Mouse (Mus musculus) cerebellum, adult 2 months (tissue): ENCODE measurements around the gene 9430097D07Rik. TPM values are rescaled to one million over a fixed set of nuclear protein-coding genes. Genes with fewer than 3 reads are reported as not detected.
A peak's percentile ranks its signal among the peaks of the same experiment; 100 is the strongest.

Source experiments
- DNase-seq, 2 experiments: peaks; one replicate each; pipeline ENCODE4 v3.0.0; 2021
- H3K27ac ChIP-seq: fragments of 200-500 bp; 2 replicates; pipeline ENCODE4 v1.5.1; 2012; ENCODE audit warnings: low read length, control low read depth, inconsistent platforms; ENCODE audit not compliant: insufficient read depth
- H3K27me3 ChIP-seq: fragments of 200-500 bp; 2 replicates; pipeline ENCODE4 v1.6.1; 2012; ENCODE audit warnings: inconsistent platforms, mild to moderate bottlenecking, low read length, moderate library complexity; ENCODE audit not compliant: control insufficient read depth, insufficient read depth
- H3K4me1 ChIP-seq: fragments of 200-500 bp; 2 replicates; pipeline ENCODE4 v1.6.1; 2011; ENCODE audit warnings: low read length; ENCODE audit not compliant: control insufficient read depth, insufficient read depth
- H3K4me3 ChIP-seq: fragments of 200-500 bp; replicated peaks from 2 replicates; pipeline ENCODE3; 2011; ENCODE audit warnings: mild to moderate bottlenecking, low read depth, low read length, control low read depth; ENCODE audit not compliant: insufficient read depth
- CTCF ChIP-seq: fragments of 200-500 bp; IDR thresholded peaks from 2 replicates; pipeline ENCODE4 v1.5.1; 2011; ENCODE audit warnings: low read depth, mild to moderate bottlenecking, control low read depth, low read length, moderate library complexity, borderline replicate concordance; ENCODE audit not compliant: insufficient read depth
- POLR2A ChIP-seq: fragments of 200-500 bp; IDR thresholded peaks from 2 replicates; pipeline ENCODE4 v1.6.1; 2011; ENCODE audit warnings: low read length, control low read depth, borderline replicate concordance; ENCODE audit not compliant: insufficient read depth
- WGBS: fragments of 180-500 bp; shearing (Covaris S2); methylation state at CpG from one replicate; pipeline ENCODE4 v1.1.7; 2018; 5-methylcytosine and 5-hydroxymethylcytosine counted together
- polyA plus RNA-seq: library from polyadenylated mRNA; depleted of rRNA; stranded (reverse); fragments of >200 nt; gene quantifications from 2 replicates; pipeline ENCODE4 v1.2.3, GENCODE M21; 2012

The 9430097D07Rik gene
- polyA plus RNA-seq, 1 experiment = 0.59 TPM

- peak overlapping the region; percentile 71 for H3K4me3 ChIP-seq
- TF ChIP-seq POLR2A (no peak), CTCF (no peak)
- H3K27ac ChIP-seq = peak overlapping the region; percentile 24
- no peaks in the 10 kb centered on the region for H3K27me3 ChIP-seq
- under 1% methylated on average over 14 of the region's 14 CpGs for WGBS
- DNase-seq = peak; percentile 76
- H3K4me1 ChIP-seq = peaks cover 38% of the 10 kb centered on the region
Measured at GRCm38 (mm10) chr2:32536086-32536633, 39.3 kb downstream of the 9430097D07Rik start.

GRCm38 (mm10) chr2:32535501-32535991 is 39.9 kb downstream of the 9430097D07Rik start:
- Histone ChIP-seq H3K4me1 (peaks cover 32% of the 10 kb centered on the region), H3K27ac (peak overlapping the region; percentile 87), H3K4me3 (peak overlapping the region; percentile 71), H3K27me3 (no peaks in the 10 kb centered on the region)
- TF ChIP-seq POLR2A = no peak
- no peak for TF ChIP-seq CTCF
- under 1% methylated on average over 55 of the region's 56 CpGs for WGBS
- no peak for DNase-seq

GRCm38 (mm10) chr2:32534733-32535471 is 40.6 kb downstream of the 9430097D07Rik start, which contains the start of gene Fam102a:
Gene Fam102a, plus strand, starts transcription at chr2:32535332.
- peak within 1 kb of the TSS; percentile 87 for H3K27ac ChIP-seq
- peak within 1 kb of the TSS; percentile 98 for H3K4me3 ChIP-seq
- no peaks in the 10 kb centered on the region for H3K27me3 ChIP-seq
- DNase-seq = peak; percentile 99
- H3K4me1 ChIP-seq = peaks cover 30% of the 10 kb centered on the region
- under 1% methylated on average over 66 of the region's 67 CpGs for WGBS
- peak; percentile 72 for TF ChIP-seq POLR2A
- no peak for TF ChIP-seq CTCF

- Histone ChIP-seq H3K27ac (peak overlapping the region; percentile 70), H3K27me3 (no peaks in the 10 kb centered on the region), H3K4me1 (peaks cover 23% of the 10 kb centered on the region), H3K4me3 (peak overlapping the region; percentile 98)
- TF ChIP-seq POLR2A (no peak), CTCF (no peak)
- WGBS = 14% methylated on average over 13 of the region's 13 CpGs
- DNase-seq = peak in 1 of 2 experiments; percentile 44
Measured at GRCm38 (mm10) chr2:32534061-32534732, 41.3 kb downstream of the 9430097D07Rik start.

DNA sequence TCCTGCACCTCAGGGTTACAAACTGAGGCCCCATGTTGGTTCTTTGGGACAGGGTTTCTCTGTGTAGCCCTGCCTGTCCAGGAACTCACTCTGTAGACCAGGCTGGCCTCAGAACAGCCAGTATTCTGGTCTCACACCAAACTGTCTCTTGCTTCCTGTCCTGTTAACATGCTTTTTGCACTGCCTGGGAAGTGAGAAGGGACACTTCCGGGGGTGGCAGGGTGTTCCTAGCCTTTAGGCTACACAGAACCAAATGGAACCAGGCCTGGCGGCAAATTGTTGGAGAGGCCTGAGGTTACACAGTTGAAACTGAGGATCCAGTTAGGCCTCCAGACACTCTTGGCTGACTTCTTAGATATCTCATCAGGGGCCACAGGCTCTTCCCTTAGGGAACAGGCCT is 42.3 kb downstream of the 9430097D07Rik start:
- Histone ChIP-seq H3K4me1 (peaks cover 12% of the 10 kb centered on the region; the same call in 1 of the 2 replicates), H3K4me3 (no peak overlapping the region), H3K27me3 (no peaks in the 10 kb centered on the region), H3K27ac (no peak overlapping the region)
- no peak for TF ChIP-seq POLR2A
- TF ChIP-seq CTCF = no peak
- WGBS = 93% methylated on average over 2 of the region's 2 CpGs
- DNase-seq = no peak

- Histone ChIP-seq H3K27ac (no peak overlapping the region), H3K27me3 (no peaks in the 10 kb centered on the region), H3K4me1 (peaks cover 3% of the 10 kb centered on the region; the same call in 1 of the 2 replicates), H3K4me3 (no peak overlapping the region)
- no peak for DNase-seq
- TF ChIP-seq POLR2A (no peak), CTCF (no peak)
- WGBS = 82% methylated on average over 2 of the region's 2 CpGs
Measured at GRCm38 (mm10) chr2:32530479-32530878, 45.0 kb downstream of the 9430097D07Rik start.

- DNase-seq = no peak
- Histone ChIP-seq H3K27ac (no peak overlapping the region), H3K27me3 (no peaks in the 10 kb centered on the region), H3K4me3 (no peak overlapping the region), H3K4me1 (no peaks in the 10 kb centered on the region)
- WGBS = 96% methylated on average over 1 of the region's 1 CpGs
- TF ChIP-seq POLR2A = no peak
- no peak for TF ChIP-seq CTCF
Measured at GRCm38 (mm10) chr2:32528326-32528725, 47.2 kb downstream of the 9430097D07Rik start.

- no peak for TF ChIP-seq POLR2A
- 50% methylated on average over 14 of the region's 14 CpGs for WGBS
- no peaks in the 10 kb centered on the region for H3K27me3 ChIP-seq
- no peaks in the 10 kb centered on the region for H3K4me1 ChIP-seq
- no peak overlapping the region for H3K4me3 ChIP-seq
- H3K27ac ChIP-seq = no peak overlapping the region
- DNase-seq = no peak
Measured at GRCm38 (mm10) chr2:32527468-32527966, 48.0 kb downstream of the 9430097D07Rik start.
